Mouse (Mus musculus): Measurements from ENCODE around the gene Mcrip2. TPM values are rescaled to one million over a fixed set of nuclear protein-coding genes. Genes with fewer than 3 reads are reported as not detected.

The Mcrip2 gene
- polyA plus RNA-seq, 1 experiment from 2014 or later = 127 TPM

DNA sequence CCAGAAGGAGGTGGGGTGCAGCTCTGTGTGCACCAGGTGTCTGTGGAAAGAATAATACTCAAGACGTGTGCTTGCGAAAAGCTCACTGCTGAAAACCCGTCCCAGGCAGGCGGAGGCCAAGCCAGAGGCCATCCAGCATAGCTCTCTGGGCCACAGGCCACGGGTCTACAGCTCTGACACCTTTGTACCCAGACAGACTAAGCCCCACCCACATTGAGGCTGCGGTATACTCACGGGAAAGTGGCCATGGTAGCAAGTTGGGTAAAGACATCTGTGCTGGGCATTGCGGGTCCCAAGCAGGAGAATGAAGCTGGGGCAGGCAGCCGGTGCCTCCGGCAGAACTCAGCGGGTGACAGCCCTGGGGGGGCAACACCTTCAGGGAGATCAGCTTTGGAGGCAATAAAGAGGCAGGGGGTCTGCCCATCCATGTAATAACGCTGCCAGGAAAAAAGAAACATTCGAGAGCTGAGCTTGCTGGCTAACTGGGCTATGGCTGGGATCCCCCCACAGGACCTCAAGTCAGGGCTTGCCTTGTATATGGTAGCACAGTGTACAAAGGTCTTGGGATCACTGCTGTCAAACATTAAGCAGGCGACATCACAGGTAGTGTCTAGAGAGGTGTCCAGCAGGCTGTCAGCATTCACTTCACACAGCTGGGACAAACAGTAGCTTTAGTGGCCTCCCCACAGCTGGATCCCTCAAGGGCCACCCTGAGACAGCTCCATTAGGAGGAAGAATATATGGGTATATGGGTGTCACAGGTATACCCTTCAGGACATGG is 28.9 kb downstream of the Mcrip2 start:
- Histone ChIP-seq H3K4me1 (ENCODE audit: insufficient read depth) (peaks cover 43% of the 10 kb centered on the region), H3K4me2 (ENCODE audit: low read depth, low read length) (0 out of 2 replicates have a peak overlapping the region, but pooled peaks have one; percentile 38), H3K27me3 (ENCODE audit: insufficient read depth, low read length) (no peaks in the 10 kb centered on the region), H3K9ac (replicated peaks) (no peak overlapping the region), H3K27ac (ENCODE audit: low read depth) (peak overlapping the region; percentile 82), H3K9me3 (ENCODE audit: low read length) (no peaks in the 10 kb centered on the region), H3K36me3 (replicated peaks; ENCODE audit: insufficient read depth, low read length) (peaks cover 44% of the 10 kb centered on the region), H3K4me3 (ENCODE audit: low read depth, low read length) (no peak overlapping the region)
- ATAC-seq = peak; percentile 67
- TF ChIP-seq EP300 (IDR thresholded peaks at IDR 0.05; ENCODE audit: low read depth) (no peak), CTCF (IDR thresholded peaks at IDR 0.05; ENCODE audit: low read depth) (no peak)
- 70% methylated on average over 14 of the region's 14 CpGs for WGBS (ENCODE audit: insufficient replicate concordance)
- DNase-seq = no peak

GRCm38 (mm10) chr17:25838904-25839303 is 29.7 kb downstream of the Mcrip2 start:
- 79% methylated on average over 4 of the region's 4 CpGs for WGBS (ENCODE audit: insufficient replicate concordance)
- H3K9ac ChIP-seq (replicated peaks) = no peak overlapping the region
- H3K4me3 ChIP-seq (ENCODE audit: low read depth, low read length) = no peak overlapping the region
- DNase-seq (no peak), ATAC-seq (no peak)
- H3K9me3 ChIP-seq (ENCODE audit: low read length) = no peaks in the 10 kb centered on the region
- peaks cover 44% of the 10 kb centered on the region for H3K36me3 ChIP-seq (replicated peaks; ENCODE audit: insufficient read depth, low read length)
- H3K27me3 ChIP-seq (ENCODE audit: insufficient read depth, low read length) = no peaks in the 10 kb centered on the region
- no peak overlapping the region for H3K4me2 ChIP-seq (ENCODE audit: low read depth, low read length)
- TF ChIP-seq CTCF (IDR thresholded peaks at IDR 0.05; ENCODE audit: low read depth) (no peak), EP300 (IDR thresholded peaks at IDR 0.05; ENCODE audit: low read depth) (no peak)
- peak overlapping the region; percentile 82 for H3K27ac ChIP-seq (ENCODE audit: low read depth)
- peaks cover 48% of the 10 kb centered on the region for H3K4me1 ChIP-seq (ENCODE audit: insufficient read depth)

DNA sequence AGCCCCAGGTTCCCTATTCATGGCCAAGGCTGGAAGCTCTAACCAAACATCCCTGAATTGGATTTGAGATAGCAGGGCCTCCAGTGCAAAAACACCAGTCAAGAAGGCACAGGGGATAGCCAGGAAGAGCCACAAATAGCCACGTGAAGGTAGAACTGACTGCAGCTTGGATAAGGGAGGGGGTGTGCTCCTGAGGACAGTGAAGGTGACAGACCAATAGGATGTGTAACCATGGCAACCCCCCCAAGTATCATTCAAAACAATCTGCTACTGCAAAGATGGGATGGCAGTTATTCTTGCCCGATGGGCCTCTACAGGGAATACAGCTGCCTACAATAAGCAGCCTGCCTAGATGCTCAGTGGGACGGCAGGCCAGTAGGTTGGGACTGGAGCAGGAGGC is 31.0 kb downstream of the Mcrip2 start:
- ATAC-seq (no peak), DNase-seq (no peak)
- no peak overlapping the region for H3K9ac ChIP-seq (replicated peaks)
- H3K4me1 ChIP-seq (ENCODE audit: insufficient read depth) = peaks cover 42% of the 10 kb centered on the region
- no peaks in the 10 kb centered on the region for H3K27me3 ChIP-seq (ENCODE audit: insufficient read depth, low read length)
- H3K4me2 ChIP-seq (ENCODE audit: low read depth, low read length) = peak overlapping the region; percentile 76; the same call in 1 of the 2 replicates
- no peaks in the 10 kb centered on the region for H3K9me3 ChIP-seq (ENCODE audit: low read length)
- TF ChIP-seq CTCF (IDR thresholded peaks at IDR 0.05; ENCODE audit: low read depth) (no peak), EP300 (IDR thresholded peaks at IDR 0.05; ENCODE audit: low read depth) (no peak)
- peaks cover 43% of the 10 kb centered on the region for H3K36me3 ChIP-seq (replicated peaks; ENCODE audit: insufficient read depth, low read length)
- WGBS (ENCODE audit: insufficient replicate concordance) = 42% methylated on average over 3 of the region's 3 CpGs
- H3K27ac ChIP-seq (ENCODE audit: low read depth) = no peak overlapping the region
- no peak overlapping the region for H3K4me3 ChIP-seq (ENCODE audit: low read depth, low read length)

DNA sequence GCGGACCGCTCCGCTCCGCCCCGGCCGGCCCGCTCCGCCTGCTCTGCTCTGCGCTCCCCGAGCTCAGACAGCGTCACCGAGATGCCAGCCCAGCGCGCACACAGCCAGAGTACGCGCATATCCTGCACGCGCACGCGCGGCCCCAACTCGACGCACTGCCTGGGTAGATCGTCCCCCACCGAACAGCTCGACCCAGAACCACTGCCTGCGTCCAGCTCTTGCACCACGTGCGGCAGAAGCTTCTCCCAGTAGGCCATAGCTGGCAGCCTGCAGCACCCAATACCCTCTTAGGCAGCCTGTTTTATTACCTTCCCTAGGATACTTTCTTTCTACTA is 31.5 kb downstream of the Mcrip2 start, which contains the start of gene Rhbdl1:
Rhbdl1 (minus strand) TSS at position 220 of the 335 bp plus-strand sequence.
- H3K27ac ChIP-seq (ENCODE audit: low read depth) = no peak within 1 kb of the TSS
- peak within 1 kb of the TSS; percentile 21; the same call in 1 of the 2 replicates for H3K4me3 ChIP-seq (ENCODE audit: low read depth, low read length)
- H3K36me3 ChIP-seq (replicated peaks; ENCODE audit: insufficient read depth, low read length) = peaks cover 38% of the 10 kb centered on the region
- TF ChIP-seq CTCF (IDR thresholded peaks at IDR 0.05; ENCODE audit: low read depth) (no peak), EP300 (IDR thresholded peaks at IDR 0.05; ENCODE audit: low read depth) (no peak)
- peaks cover 44% of the 10 kb centered on the region for H3K4me1 ChIP-seq (ENCODE audit: insufficient read depth)
- H3K4me2 ChIP-seq (ENCODE audit: low read depth, low read length) = peak within 1 kb of the TSS; percentile 76
- no peaks in the 10 kb centered on the region for H3K27me3 ChIP-seq (ENCODE audit: insufficient read depth, low read length)
- ATAC-seq = no peak
- DNase-seq = peak; percentile 69
- H3K9me3 ChIP-seq (ENCODE audit: low read length) = no peaks in the 10 kb centered on the region
- peak within 1 kb of the TSS; percentile 47; the same call in 1 of the 2 replicates for H3K9ac ChIP-seq (replicated peaks)
- WGBS (ENCODE audit: insufficient replicate concordance) = 5% methylated on average over 20 of the region's 29 CpGs

DNA sequence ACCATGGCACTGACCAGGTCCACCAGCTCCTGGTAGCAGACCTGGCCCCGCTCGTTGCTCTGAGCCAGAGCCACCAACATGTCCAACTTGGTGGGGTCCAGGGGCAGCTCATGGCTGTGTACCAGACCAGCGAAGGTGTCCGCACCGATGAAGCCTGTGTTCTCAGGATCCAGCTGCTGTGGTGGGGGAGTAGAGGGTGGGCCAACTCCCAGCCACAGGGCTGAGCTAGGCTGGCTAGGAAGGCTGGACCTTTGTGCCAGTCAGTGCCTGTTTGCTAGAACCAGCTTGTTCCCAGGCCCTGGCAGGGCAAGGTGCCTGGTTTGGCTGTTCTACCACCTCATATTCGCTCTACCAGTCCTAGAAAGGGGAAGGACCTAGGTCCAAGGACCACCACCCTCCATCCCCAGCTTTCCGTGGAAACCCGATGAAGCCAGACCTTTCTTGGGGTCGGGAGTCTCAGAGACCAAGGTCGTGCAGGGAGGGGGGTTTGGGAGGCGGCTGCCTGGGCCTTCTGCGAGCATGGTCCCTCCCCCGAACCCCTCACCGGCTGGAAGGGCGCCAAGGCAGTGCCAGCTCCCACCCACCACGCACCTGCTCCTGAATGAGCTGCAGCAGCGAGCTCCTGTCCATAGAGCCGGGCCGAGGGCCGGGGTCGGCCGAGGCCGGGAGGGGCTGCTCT is 32.0 kb downstream of the Mcrip2 start:
- no peak for ATAC-seq
- DNase-seq = no peak
- H3K4me2 ChIP-seq (ENCODE audit: low read depth, low read length) = peak overlapping the region; percentile 76
- no peaks in the 10 kb centered on the region for H3K9me3 ChIP-seq (ENCODE audit: low read length)
- H3K9ac ChIP-seq (replicated peaks) = peak overlapping the region; percentile 47; the same call in 1 of the 2 replicates
- WGBS (ENCODE audit: insufficient replicate concordance) = 29% methylated on average over 20 of the region's 23 CpGs
- H3K4me1 ChIP-seq (ENCODE audit: insufficient read depth) = peaks cover 49% of the 10 kb centered on the region
- TF ChIP-seq CTCF (IDR thresholded peaks at IDR 0.05; ENCODE audit: low read depth) (no peak), EP300 (IDR thresholded peaks at IDR 0.05; ENCODE audit: low read depth) (no peak)
- H3K36me3 ChIP-seq (replicated peaks; ENCODE audit: insufficient read depth, low read length) = peaks cover 35% of the 10 kb centered on the region
- H3K27ac ChIP-seq (ENCODE audit: low read depth) = no peak overlapping the region
- H3K4me3 ChIP-seq (ENCODE audit: low read depth, low read length) = peak overlapping the region; percentile 21; the same call in 1 of the 2 replicates
- no peaks in the 10 kb centered on the region for H3K27me3 ChIP-seq (ENCODE audit: insufficient read depth, low read length)

DNA sequence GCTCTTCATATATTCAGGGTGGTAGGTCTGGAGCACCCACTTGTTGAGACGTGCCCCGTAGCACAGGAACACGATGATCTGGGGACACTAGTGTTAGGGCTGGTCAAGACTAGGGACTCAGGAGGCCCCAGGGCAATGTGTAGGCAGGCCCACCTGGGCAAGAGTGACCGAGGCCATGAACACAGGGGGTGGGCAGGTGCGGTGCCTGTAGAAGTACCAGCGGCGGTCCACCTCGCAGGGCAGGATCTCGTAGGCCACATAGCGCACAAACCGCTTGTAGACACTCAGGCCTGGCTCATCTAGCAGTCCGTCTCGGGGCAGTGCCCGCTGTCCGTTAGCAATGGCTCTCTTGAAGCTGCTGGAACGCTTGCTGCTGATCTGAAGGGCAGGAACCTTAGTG is 32.7 kb downstream of the Mcrip2 start:
- WGBS (ENCODE audit: insufficient replicate concordance) = 91% methylated on average over 16 of the region's 16 CpGs
- H3K4me2 ChIP-seq (ENCODE audit: low read depth, low read length) = peak overlapping the region; percentile 18; the same call in 1 of the 2 replicates
- H3K9ac ChIP-seq (replicated peaks) = no peak overlapping the region
- H3K27me3 ChIP-seq (ENCODE audit: insufficient read depth, low read length) = no peaks in the 10 kb centered on the region
- ATAC-seq (no peak), DNase-seq (no peak)
- TF ChIP-seq EP300 (IDR thresholded peaks at IDR 0.05; ENCODE audit: low read depth) (no peak), CTCF (IDR thresholded peaks at IDR 0.05; ENCODE audit: low read depth) (no peak)
- no peak overlapping the region for H3K4me3 ChIP-seq (ENCODE audit: low read depth, low read length)
- H3K9me3 ChIP-seq (ENCODE audit: low read length) = no peaks in the 10 kb centered on the region
- H3K27ac ChIP-seq (ENCODE audit: low read depth) = no peak overlapping the region
- H3K36me3 ChIP-seq (replicated peaks; ENCODE audit: insufficient read depth, low read length) = peaks cover 35% of the 10 kb centered on the region
- H3K4me1 ChIP-seq (ENCODE audit: insufficient read depth) = peaks cover 54% of the 10 kb centered on the region
